Mouse (Mus musculus) cerebellum, adult 18-20 months (tissue): ENCODE results near the gene Atp6v0c.

Experiments
- DNase-seq, 2 experiments: peaks; one replicate each; pipeline ENCODE4 v3.0.0; 2021

The Atp6v0c gene

DNA sequence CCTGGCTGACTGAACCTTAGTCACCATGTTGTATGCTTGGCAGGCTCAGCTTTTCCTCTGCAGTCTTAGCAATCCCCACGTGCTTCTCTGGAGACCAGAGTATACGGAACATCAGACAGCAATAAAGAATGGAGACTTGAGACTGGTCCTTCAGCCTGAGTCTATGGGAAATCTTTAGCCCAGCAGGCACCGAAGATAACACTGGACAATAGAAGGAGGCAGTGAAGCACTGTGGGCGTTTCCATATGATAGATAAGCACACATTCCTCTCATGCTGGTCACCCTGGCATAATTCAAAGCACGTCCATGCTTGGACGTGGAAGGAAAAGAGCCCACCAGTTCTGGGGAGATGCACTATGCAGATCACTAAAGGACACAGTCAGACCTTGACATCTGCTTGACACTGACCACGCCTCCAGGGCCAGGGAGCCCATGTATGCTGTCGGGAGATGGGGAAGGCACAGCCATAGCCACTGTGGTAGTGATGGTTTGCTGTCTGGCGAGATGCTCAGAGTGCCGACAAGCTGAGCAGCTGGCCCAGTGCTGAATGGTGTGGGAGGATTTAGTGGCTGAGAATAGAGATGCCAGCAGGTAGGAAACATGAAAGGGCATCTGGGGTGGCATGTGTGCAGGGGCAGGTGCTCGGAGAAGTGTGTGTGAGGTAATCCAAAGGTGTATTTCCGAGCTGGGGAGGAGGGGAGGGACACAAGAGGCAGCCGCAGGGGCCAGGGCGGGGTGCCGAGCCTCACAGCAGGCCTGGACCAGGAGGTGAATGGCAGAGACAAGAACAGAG, 27.7 kb upstream of the Atp6v0c start:
- DNase-seq: peak; percentile 44 to 47

DNA sequence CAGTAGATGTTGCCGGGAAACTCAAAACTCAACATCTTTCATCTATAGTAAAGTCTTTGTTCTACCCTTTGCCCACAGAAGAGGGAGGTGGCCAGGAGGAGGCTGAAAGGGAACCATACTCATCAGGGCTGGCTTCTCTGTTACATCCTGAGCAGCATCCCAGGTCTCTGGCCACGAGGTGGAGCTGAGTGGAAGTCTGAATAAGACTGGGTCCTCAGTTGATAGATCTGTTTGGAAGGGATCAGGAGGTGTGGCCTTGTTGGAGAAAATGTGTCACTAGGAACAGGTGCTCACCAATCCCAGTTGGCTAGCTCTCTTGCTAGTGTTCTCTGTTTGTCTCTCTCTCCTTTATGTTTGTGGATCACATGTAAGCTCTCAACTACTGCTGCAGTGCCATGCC, 25.8 kb upstream of the Atp6v0c start:
- no peak for DNase-seq

DNA sequence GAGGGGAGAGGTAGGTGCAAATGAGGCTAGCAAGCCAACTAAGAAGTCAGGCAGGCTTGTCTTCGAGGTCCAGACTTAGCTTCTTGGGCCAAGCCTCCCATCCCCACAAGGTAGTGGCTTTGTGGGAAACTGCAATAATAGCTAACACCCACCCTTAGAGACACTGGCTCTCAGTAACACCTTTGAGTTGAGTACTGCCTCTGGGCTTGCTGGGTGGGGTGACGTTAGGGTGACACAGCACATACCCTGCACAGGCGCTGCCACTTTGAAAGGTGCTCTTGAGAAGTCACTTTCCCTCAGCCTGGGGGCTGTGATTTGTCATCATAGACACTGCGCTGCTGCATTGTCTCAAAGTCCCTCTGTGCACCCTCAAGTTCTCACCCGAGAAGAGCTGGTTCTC, 24.3 kb upstream of the Atp6v0c start:
- DNase-seq: no peak

DNA sequence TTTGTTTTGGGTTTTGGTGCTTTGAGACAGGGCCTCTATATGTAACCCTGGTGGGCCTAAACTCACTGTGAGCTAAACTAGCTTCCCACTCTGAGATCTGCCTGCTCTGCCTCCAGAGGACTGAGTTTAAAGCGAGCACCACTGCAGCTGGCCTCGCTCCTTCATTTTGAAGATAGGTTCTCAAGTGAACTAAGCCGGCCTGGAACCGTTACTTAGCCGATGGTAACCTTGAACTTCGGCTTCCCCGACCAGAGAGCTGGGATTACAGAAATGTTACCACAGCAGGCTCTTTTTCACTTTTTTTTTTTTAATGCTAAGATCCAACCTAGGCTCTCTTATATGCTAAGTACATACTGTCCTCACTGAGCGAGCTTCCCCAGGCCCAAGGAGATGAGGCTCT, 23.8 kb upstream of the Atp6v0c start:
- no peak for DNase-seq

DNA sequence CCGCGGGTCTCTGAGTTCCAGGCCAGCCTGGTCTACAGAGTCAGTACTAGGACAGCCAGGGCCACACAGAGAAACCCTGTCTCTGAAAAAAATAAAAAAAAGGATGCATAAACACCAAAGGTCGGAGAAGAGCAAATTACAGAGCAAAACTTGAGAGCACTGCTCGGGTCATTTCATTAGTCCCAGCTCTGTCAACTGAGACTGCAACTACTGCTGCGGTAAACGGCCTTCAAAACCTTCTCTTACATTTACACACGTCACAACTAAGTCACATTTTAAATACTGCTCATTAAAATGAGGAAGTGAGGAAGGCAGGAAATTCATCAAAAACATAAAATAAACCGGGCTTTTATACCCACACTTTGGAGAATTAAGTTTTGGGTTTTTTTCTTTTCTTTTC, 23.3 kb upstream of the Atp6v0c start:
- no peak for DNase-seq

DNA sequence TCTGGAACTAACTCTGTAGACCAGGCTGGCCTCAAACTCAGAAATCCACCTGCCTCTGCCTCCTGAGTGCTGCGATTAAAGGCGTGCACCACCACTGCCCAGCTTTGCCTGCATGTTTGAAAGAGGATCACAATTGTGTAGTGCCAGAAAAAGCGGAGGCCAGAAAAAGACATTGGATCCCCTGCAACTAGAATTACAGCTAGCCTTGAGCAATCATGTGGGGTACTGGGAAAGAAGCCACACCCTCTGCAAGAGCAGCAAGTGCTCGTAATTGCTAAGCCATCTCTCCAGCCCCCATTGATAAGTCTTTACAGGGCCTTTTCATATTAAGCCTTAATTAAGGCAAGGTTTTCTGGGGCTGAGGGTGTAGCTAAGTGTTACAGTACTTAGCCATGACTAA, 22.0 kb upstream of the Atp6v0c start:
- DNase-seq: no peak

DNA sequence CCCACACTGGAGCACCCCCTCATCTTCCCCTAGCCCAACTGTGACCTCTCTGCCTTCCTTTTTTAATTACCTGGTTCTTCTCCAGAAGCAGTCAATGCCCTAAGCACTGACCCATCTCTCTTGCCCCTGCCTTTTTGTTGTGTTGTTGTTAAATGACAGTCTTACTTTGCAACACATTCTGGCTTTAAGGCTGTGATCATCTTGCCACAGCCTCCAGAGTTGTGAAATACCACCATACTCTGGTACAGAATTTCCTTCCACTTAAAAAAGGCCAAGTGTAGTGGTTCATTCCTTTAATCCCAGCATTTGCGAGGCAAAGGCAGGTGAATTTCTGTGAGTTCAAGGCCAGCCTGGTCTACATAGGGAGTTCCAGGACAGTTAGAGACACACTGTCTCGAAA, 21.4 kb upstream of the Atp6v0c start:
- no peak for DNase-seq

DNA sequence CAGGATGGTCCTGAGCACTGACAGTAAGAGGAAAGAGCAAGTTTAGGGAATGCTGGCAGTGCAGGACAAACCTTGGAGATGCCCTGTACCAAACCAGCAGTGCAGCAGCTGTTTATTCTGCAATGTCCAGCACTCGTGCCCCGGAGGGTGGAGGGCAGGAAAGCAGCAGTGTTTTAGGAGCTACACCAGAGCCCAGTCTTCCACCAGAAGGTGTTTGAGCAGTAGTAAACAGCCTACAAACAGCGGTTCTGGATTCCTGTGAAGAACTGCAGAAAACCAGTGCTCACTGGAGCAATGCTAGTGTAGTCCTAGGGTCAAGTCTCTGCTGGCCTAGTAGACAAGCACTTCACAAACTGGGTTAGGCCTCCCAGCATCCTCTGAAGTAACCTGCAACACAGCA, 4.8 kb upstream of the Atp6v0c start:
- DNase-seq: no peak

DNA sequence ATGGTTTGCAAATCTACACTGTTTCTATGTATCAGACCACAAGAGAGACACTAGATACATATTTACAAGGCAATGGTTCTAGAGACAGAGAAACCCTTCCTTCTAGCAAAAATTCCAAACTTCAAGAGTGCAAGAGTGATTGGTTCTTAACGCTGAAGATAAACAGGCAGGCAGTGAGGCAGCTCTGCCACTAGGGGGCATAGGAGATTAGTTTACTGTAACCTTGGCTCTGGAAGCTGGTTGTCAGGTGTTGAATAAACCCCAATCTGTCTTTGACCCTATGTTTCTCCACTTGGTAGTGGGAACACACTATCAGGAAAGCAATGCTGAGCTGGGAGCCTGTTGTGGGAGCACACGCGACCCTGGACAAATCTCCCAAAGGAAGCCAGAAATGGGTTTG, 3.9 kb upstream of the Atp6v0c start:
- DNase-seq: peak; percentile 75 to 81

DNA sequence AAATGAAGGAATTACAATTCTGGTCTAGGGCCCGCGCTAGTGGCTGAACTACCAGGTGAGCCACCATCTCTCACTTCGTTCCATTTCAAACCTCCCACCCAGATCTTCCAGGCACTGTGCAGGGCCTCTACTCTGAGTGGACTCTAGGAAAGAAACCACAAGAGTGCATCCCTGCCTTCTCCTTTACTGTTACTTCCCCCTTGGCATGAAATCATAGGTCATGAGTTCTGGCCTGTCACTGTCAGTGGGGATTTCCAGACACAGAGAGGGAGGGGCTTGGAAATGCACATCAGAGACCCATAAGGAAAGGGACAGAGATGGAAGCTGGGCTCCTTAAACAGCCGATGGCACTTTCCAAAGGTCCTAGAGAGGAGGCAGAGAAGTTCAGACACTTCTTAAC, 2.2 kb upstream of the Atp6v0c start:
- DNase-seq: no peak

DNA sequence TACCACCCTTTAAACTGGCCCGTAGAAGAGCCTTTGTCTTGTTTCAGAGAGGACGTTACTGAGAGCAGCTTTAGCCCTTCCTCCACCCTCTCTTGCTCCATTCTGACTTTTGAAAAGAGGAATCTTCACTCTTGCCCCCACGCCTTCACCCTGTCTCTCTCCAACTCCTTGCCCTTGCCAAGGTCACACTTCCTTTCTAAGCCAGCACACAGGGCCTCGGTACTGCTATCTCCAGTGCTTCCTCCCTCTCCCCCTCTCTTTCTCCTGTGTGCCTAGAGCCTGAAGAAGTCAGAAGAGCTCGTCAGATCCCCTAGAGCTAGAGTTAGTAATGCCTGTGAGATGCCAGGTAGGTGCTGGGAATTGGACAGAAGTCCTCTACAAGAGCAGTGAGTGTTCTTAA, 1.2 kb upstream of the Atp6v0c start:
- no peak for DNase-seq

DNA sequence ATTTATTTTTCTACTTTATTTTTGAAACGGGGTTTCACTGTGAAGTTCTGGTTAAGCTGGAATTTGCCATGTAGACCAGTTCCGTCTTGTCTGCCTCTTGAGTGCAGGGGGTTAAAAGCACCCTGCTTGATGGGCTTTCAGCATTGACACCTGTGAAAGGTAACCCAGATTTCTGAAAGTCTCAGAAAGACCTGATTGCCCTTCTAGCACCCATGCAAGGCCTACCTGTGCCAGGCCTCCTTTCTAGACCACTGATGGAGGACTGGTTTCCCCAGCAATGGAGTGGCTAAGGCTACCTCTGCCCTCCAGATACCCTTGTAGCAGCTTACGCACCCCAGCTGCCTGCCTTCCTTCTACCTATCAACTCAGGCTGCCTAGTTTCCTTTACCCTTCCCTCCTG, 623 bp upstream of the Atp6v0c start:
- DNase-seq: no peak

DNA sequence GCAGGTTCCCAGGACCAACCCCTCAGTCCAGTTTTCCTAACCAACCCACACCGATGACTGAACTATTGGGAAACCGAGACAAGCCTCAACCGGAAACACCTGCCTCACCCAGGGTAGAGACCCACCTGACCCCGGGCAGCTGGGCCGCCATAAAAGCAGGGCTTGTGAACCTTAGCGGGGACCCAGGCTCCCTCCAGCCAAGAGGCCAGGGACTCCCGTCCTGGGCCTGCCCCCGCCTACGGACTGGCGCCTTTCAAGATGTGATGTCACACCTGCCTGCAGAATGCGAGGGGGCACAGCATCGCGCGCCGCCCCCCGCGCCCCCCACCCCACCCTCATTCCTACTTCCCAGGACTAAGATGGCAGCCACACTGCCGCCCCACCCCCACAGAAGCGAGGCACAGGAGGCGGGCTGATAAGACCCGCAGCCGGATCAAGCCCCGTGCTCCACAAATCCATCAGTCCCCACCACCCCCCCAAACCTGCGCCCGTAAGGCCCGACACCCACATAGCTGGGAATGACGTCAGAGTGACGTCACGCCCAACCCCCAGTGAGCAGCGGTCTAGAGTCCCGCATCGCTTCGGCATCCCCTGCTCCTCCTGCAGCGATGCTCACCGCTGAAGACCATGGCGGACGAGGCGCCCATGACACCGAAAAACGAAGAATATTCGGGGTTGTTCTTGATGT, 768 bp downstream of the Atp6v0c start:
- DNase-seq: peak; percentile 69 to 80

DNA sequence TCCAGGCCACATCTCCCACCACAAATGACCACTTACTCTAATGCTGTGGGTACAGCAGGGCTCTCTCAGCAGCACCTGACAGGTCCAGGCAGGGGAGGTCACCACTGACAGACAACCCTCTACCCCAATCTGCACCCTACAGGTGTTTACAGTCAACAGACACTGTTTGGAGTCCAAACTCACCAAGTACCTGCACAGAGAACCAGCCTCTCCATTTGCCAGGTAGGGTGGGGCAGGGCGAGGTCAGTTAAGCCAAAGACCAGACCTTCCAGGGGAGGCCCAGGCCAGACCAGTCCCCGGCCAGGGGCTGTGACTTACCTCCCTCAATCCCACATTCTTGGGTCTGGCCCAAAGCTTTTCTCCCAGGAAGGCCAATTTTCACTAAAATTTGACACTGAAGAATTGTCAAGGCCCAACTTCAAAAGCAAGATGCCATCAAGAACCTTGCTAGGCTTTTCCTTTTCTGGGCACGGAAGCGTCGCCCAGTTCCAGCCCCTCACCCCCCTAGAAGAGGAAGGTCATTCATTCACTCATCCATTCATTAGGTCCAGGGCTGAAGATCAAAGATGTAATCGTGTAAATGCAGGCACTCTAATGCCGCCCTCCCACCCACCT, 1.5 kb downstream of the Atp6v0c start:
- DNase-seq: no peak

DNA sequence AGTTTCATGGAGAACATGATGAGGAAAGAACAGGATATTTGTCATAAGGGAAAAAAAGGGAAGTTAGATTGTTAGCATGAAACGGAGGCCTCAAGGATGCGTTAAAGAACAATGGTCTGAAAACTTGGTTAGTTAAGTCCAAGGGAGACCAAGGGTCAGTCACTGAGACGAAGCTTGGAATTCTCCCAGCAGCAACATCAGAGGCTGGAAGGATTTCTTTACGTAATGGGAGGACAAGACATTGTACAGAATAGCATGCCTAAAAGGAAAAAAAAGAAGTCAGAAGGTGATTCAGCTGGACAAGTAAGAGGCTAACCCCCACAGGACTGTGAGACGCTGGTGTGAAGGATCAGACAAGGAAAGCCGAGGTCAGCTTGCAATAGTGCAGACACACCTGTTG, 2.4 kb downstream of the Atp6v0c start:
- no peak for DNase-seq

DNA sequence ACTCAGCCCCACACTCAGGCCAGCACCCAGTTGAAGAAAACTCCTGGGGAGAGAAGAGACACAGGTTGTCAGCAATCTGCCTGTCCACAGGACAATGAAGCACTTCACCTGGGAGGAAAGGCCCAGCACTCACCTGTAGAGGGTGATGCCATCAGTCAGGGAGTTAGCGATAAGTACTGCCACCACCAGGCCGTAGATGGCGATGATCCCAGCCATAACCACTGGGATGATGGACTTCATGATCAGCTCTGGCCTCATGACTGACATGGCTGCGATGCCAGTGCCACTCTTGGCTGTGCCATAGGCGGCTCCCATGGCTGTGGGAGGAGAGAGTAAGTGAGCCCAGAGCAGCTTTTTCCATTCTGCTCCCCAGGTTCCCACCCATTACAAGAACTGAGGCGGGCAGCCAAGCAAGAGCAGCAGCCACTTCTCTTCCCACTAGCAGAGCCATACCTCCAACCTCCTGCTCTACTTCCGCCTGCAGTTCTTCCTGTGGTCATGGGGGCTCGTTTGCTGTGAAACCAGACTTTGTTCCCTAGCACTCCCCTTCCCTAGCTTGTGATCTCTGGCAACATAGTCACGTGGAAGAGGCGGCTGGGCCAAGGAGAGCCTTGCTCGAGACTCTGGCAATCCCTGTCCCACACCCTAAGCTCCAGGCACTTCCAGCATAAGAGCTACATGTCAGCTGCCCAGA, 4.8 kb downstream of the Atp6v0c start:
- no peak for DNase-seq

DNA sequence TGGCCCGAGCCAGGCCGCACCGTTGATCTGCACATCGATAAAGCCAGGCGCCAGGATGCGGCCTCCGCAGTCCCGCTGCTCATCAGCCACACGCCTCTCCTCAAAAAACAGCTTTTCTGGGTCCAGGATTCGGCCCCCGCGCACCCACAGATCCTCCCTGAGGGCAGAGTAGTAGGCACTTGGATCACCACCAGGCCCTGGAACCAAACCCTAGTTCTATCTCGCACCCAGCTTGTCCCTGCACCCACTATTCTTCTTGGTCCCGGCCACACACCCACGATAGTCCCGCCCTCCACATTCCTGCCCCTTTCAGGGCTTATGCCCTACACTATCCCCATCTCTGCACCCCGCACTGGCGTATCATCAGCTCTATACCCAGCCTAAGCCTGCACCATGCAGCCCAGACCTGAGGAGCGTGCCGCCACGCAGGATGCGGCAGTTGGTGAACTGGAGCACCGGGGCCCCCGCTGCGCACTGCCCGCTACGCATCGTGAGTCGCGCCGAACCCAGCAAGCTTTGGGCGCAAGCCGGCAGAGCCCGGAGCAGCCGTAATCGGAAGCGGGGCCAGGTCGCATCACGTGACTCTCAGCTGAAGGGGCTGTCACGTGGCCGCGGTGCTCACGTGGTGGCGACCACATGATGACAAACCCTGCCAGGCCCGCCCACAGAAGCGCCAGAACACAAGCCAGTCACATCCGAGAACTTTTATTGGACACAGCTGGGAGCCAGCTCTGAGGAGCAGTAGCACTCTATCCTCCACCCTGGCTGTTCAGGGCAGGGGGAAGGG, 6.1 kb downstream of the Atp6v0c start, which contains the start of gene Amdhd2:
TSS of gene Amdhd2 (minus strand) at position 591 of the 787 bp plus-strand sequence.
- DNase-seq: peak; percentile 92 to 94

DNA sequence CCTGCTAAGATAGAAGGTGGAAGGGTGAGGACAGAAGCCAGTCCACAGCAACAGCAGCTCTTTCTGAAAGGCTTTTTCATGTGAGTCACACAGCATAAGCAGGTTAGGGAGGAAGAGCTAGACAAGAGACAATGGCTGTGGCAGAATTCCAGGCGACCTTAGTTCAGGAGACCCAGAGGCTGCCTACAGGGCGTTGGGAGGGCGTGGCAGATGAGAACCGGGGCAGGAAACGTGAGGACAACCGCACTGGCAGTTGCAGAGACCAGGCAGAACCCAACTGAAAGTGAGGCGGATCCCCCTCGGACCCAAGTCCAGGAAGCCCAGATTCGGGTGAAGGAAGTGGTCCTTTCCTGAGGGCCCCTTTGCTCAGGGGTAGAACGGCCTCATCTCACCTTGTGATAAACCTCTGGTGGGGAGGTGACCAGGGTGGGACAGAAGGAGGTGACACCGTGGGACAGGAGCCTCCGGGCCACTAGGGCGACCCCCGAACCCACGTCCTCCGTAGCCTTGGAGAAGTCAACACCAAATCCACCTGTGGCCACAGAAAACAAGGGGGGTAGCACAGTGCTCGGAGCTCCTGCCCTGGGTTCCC, 6.8 kb downstream of the Atp6v0c start:
- DNase-seq: peak; percentile 20 to 36

DNA sequence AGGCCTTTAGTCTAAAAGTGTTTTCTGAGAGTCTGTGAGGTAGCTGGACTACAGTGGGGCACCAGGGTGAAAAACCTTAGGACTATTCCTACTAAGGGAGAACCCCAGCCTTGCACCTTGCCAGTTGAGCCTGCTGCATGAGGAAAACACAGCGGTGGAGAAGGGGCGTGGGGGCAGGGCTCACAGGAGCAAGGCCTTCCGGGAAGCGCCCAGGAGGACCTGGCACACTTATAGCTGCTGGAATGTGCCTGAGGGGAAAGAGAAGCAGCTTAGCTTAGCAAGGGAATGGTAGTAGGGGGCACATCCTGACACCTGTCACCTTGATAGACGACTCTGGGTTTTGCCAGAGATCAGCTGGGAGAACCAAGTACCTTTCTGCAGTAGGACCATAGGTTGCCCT, 8.0 kb downstream of the Atp6v0c start:
- no peak for DNase-seq

DNA sequence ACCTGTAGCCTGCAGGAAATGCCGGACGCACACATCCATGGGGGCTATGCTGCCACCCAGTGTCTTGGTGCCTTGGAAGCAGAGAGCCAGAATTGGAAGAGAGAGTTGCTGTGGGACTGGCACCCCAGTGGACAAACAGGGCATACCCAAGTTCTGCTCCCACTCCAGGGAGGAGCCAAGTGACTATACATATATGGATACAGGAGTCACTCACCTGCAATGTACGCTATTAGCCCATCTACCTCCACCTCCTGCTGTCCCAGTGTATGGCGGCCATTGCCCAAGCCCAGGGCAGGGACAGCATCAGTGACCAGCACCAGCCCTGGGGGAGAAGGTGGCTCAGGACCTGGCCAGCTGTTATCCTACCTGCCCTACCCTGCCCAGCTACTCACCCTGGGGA, 12.0 kb downstream of the Atp6v0c start:
- DNase-seq: no peak

DNA sequence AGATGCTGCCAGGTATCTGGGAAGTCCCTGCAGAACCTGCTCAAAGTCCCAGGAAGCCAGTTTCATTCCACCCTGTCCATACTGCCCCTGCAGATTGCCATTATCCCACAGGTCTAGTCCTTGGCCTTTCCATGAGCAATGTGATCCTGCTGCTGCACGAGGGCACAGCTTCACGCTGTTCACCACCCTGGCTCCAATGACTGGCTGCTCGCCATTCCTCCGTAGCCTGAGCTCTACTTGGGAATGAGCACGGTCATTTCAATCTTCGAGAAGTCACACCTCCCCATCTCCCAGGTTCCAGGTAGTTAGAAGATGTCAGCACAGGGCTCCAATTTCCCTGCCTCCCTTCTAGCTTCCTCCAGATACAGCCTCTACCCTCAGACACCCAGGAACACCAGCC, 12.4 kb downstream of the Atp6v0c start:
- DNase-seq: no peak

DNA sequence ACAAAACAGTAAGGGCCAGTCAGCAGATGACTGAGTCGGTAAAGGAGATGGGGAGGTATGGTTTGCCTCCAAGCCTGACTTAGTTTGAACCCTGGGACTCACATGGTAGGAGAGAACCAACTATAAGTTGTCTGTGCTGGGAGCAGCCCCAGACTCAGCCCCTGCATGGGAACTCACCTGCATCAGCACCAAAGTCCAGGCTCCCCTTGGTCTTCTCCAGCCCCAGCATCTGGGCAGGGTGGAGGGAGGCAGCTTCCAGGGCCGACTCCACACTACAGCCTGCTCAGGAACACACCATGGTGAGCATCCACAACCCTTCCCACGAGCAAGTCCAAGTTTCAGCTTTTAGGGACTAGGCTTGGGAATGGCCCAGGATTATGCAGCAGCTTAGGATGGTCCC, 13.1 kb downstream of the Atp6v0c start:
- no peak for DNase-seq
